Mouse (Mus musculus) adrenal gland, postnatal 25 days (tissue): Measurements from ENCODE around the gene Gm5168. TPM values are rescaled to one million over a fixed set of nuclear protein-coding genes. Genes with fewer than 3 reads are reported as not detected.
"Not testable (repeated sequence)": the region's sequence is repeated elsewhere in the genome, so short reads cannot be mapped to it uniquely, and the experiment has no call there.

Source experiments
- DNase-seq: peaks from one replicate; pipeline ENCODE4 v3.0.0; 2021; ENCODE audit warnings: mixed read lengths
- long read RNA-seq: library from polyadenylated mRNA; stranded (forward); transcript quantifications from one replicate; pipeline ENCODE4 v2.0.0, GENCODE M21; 2021
- total RNA-seq: library from RNA; stranded (reverse); gene quantifications from 2 replicates; pipeline ENCODE4 v1.2.3, GENCODE M21; 2021

Gm5168 gene
- total RNA-seq: not detected in 2 replicates
- long read RNA-seq: 0 reads

DNA sequence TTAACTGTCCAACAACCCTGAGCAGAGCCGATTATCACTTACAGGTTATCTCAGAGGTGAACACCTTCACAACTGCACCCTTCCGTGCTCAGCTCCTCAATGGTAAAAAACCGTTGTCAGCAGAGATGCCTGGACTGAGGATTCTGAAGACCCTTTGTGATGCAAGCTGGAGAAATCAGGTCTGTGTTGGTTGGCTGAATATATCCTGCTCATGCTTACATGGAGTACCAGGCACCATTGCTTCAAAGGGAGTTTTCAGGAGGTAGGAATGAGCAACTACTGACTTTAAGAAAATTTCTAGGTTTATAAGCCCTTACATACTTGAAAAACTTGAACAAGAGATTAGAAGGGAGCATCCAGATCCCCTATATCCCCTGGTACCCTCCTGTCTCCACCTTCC is at the start of gene Gm5168:
Gm5168 (minus strand) TSS at position 101 of the 400 bp plus-strand sequence.
- not testable (repeated sequence) for DNase-seq

Other genes starting within 250 kb of the Gm5168 start
- not detected in 2 replicates for gene Gm2012, start 180.3 kb upstream of the Gm5168 start, total RNA-seq